ENCODE assay signal across 21 mouse cellular contexts in the genomic region with DNA sequence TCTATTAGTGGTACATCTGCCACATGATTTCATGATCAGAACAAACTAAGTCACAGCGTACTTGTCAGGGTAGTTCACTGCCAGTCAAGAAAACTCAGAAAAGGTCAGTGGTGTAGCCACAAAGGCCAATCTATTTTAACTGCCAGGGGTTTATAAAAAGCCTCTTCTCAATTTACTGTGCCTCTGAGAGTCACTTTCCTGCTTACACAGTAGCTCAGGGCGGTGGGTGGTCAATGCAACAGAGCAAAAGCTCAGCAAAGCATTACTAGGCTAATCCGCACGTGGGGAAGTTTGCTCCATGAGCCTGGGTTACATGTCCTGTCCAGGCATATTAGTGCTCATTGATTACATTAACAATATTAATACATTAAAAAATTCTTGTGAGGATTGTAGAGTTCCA.
"Had no signal": no experiment of that assay in that cellular context is flagged by ENCODE, and none has a peak within 500 bp of the region (broad histone marks: within the 10 kb centered on the region; RNA-seq: fewer than 3 reads in every experiment).

No protein-coding gene starts in this region.

- H3K27me3 ChIP-seq: lung, embryonic 15.5 days; megakaryocyte, embryonic 14.5 days; midbrain, embryonic 15.5 days; neural tube, embryonic 13.5 days; neural tube, embryonic 15.5 days; stomach, embryonic 15.5 days had no signal

- H3K27ac ChIP-seq: lung, embryonic 15.5 days; macrophage; midbrain, embryonic 13.5 days; midbrain, embryonic 15.5 days; neural tube, embryonic 13.5 days; neural tube, embryonic 15.5 days; stomach, embryonic 15.5 days; stomach, postnatal 0 days had no signal

- DNase-seq: liver, postnatal 0 days; lung, adult 2 months; lung, postnatal 14 days; lung, postnatal 36 days; retina, postnatal 1 day; right cerebral cortex, adult 18-20 months; right cerebral cortex, postnatal 25 days; right cerebral cortex, postnatal 4 days; thymus, adult 18-20 months; thymus, postnatal 14 days; thymus, postnatal 36 days had no signal

- H3K36me3 ChIP-seq: lung, embryonic 15.5 days; midbrain, embryonic 13.5 days; midbrain, embryonic 15.5 days; neural tube, embryonic 13.5 days; neural tube, embryonic 15.5 days; stomach, embryonic 15.5 days had no signal

- H3K9me3 ChIP-seq: lung, embryonic 15.5 days; megakaryocyte, embryonic 14.5 days; midbrain, embryonic 13.5 days; midbrain, embryonic 15.5 days; neural tube, embryonic 13.5 days; neural tube, embryonic 15.5 days; stomach, embryonic 15.5 days had no signal

- H3K4me1 ChIP-seq: lung, embryonic 15.5 days; midbrain, embryonic 15.5 days; neural tube, embryonic 13.5 days; neural tube, embryonic 15.5 days; stomach, embryonic 15.5 days had no signal

- ATAC-seq: midbrain, embryonic 13.5 days had no signal

- H3K9ac ChIP-seq: liver, postnatal 0 days; lung, embryonic 15.5 days; midbrain, embryonic 13.5 days; midbrain, embryonic 15.5 days; neural tube, embryonic 13.5 days; neural tube, embryonic 15.5 days; stomach, embryonic 15.5 days had no signal

- H3K4me3 ChIP-seq: lung, embryonic 15.5 days; megakaryocyte, embryonic 14.5 days; midbrain, embryonic 13.5 days; midbrain, embryonic 15.5 days; neural tube, embryonic 13.5 days; neural tube, embryonic 15.5 days; stomach, embryonic 15.5 days had no signal

- H3K4me2 ChIP-seq: lung, embryonic 15.5 days; midbrain, embryonic 11.5 days; midbrain, embryonic 13.5 days; midbrain, embryonic 15.5 days; neural tube, embryonic 13.5 days; neural tube, embryonic 15.5 days; stomach, embryonic 15.5 days had no signal
